8 mouse cellular contexts compared by ENCODE assay signal in the genomic region with DNA sequence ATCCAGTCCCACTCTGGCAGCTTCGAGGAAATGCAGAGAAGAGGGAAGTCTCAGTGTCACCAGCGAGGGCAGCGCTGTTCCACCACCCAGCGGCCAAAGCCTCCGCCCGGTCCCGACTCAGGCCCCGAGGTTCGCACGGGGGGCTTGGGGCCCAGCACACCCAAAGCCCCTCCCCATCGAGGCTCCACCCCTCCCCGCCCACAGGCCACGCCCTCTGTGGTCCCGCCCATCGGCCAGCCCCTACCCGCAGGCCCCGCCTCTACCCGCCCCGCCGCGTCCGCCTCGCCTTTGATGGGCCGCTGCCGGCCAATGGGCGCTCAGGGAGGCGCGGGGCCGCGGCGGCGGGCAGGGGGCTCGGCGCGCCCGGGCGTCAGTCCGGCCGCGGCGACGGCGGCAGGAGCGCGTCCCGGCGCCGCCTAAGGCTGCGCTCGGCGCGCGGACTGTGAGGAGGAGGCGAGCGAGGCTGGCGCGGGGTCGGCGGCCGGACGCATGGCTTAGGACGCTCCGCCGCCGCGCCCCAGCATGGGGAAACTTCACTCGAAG. TPM values are rescaled to one million over a fixed set of nuclear protein-coding genes. Genes with fewer than 3 reads are reported as not detected.
DNase-seq lines count a peak whose midpoint lies in the region; ATAC-seq lines count a peak whose summit lies in the region.

TSS of gene Nkd1 (plus strand) at position 370 of the 543 bp plus-strand sequence.

- peak within 1 kb of the TSS; percentile 79 for H3K9ac ChIP-seq in limb, embryonic 11.5 days (ENCODE audit: low read length)
- H3K9ac ChIP-seq in midbrain, embryonic 13.5 days (replicated peaks): peak within 1 kb of the TSS; percentile 92

- peak within 1 kb of the TSS; percentile 83 for H3K4me2 ChIP-seq in limb, embryonic 11.5 days (ENCODE audit: low read depth, severe bottlenecking)
- peak within 1 kb of the TSS; percentile 99 for H3K4me2 ChIP-seq in midbrain, embryonic 13.5 days (replicated peaks)

- peak within 1 kb of the TSS; percentile 82 for H3K4me3 ChIP-seq in limb, embryonic 11.5 days (ENCODE audit: low read depth, low read length)
- peak within 1 kb of the TSS; percentile 80 for H3K4me3 ChIP-seq in midbrain, embryonic 13.5 days (replicated peaks)

- no peak within 1 kb of the TSS; the same call in 1 of the 2 replicates for H3K27ac ChIP-seq in limb, embryonic 11.5 days (replicated peaks; ENCODE audit: low read depth, low read length)
- H3K27ac ChIP-seq in midbrain, embryonic 13.5 days: peak within 1 kb of the TSS; percentile 64

- peak; percentile 97 for DNase-seq in adrenal gland, postnatal 25 days
- DNase-seq in embryo, embryonic 9.5 days (ENCODE audit: extremely low spot score): peak; percentile 100
- peak; percentile 98 for DNase-seq in heart, adult 11 months
- peak; percentile 69 for DNase-seq in kidney, adult 18-20 months
- DNase-seq in limb, embryonic 11.5 days (ENCODE audit: low spot score): peak; percentile 99
- DNase-seq in spleen, postnatal 10 days (ENCODE audit: low spot score in 2 of 2): peak; percentile 28 to 79
- no peak for DNase-seq in c-Kit-positive CD71-positive TER-119-positive erythroid progenitor cells, embryonic 14.5 days (ENCODE audit: low spot score)

- no peaks in the 10 kb centered on the region for H3K36me3 ChIP-seq in limb, embryonic 11.5 days (ENCODE audit: control insufficient read depth, insufficient read depth, low read length)
- no peaks in the 10 kb centered on the region for H3K36me3 ChIP-seq in midbrain, embryonic 13.5 days

- H3K27me3 ChIP-seq in limb, embryonic 11.5 days (ENCODE audit: control insufficient read depth, insufficient read depth, low read length): no peaks in the 10 kb centered on the region
- H3K27me3 ChIP-seq in midbrain, embryonic 13.5 days: peaks cover 22% of the 10 kb centered on the region

- ATAC-seq in limb, embryonic 11.5 days (ENCODE audit: insufficient number of reproducible peaks, low FRiP score, low TSS enrichment, low read depth): peak; percentile 82
- peak; percentile 90 for ATAC-seq in midbrain, embryonic 13.5 days

- WGBS in limb, embryonic 11.5 days: 0% methylated on average over 51 of the region's 67 CpGs
- WGBS in midbrain, embryonic 13.5 days: 1% methylated on average over 63 of the region's 67 CpGs

- peaks cover 45% of the 10 kb centered on the region for H3K4me1 ChIP-seq in limb, embryonic 11.5 days (ENCODE audit: control insufficient read depth, insufficient read depth, low read length)
- H3K4me1 ChIP-seq in midbrain, embryonic 13.5 days (replicated peaks): peaks cover 62% of the 10 kb centered on the region

- H3K9me3 ChIP-seq in limb, embryonic 11.5 days (ENCODE audit: control insufficient read depth, low read length): no peaks in the 10 kb centered on the region
- H3K9me3 ChIP-seq in midbrain, embryonic 13.5 days: no peaks in the 10 kb centered on the region

RNA-seq across cellular contexts. Expression of gene Nkd1, which starts in this region (rescaled TPM):
- 44.0 and 44.8 TPM in 2 replicates for total RNA-seq in adrenal gland, postnatal 25 days (2021)
- 47.6 and 52.8 TPM in 2 replicates for polyA plus RNA-seq in limb, embryonic 11.5 days (2014; fragmentation: Nextera tagmentation; extraction: Ambion mirVana)
- polyA plus RNA-seq in midbrain, embryonic 13.5 days (2015; fragmentation: Nextera tagmentation; extraction: Ambion mirVana): 68.4 and 79.8 TPM in 2 replicates
